Mouse (Mus musculus) liver, postnatal 0 days (tissue): ENCODE data around the gene Vps26c.

Source experiments
- CTCF ChIP-seq: sonication (generic); IDR thresholded peaks from 2 replicates; pipeline ENCODE4 v1.5.1; 2016; ENCODE audit warnings: antibody characterized with exemption, low read depth
- EP300 ChIP-seq: IDR thresholded peaks from 2 replicates; pipeline ENCODE4 v1.6.1; 2016; ENCODE audit warnings: antibody characterized with exemption, low read depth, mild to moderate bottlenecking

DNA sequence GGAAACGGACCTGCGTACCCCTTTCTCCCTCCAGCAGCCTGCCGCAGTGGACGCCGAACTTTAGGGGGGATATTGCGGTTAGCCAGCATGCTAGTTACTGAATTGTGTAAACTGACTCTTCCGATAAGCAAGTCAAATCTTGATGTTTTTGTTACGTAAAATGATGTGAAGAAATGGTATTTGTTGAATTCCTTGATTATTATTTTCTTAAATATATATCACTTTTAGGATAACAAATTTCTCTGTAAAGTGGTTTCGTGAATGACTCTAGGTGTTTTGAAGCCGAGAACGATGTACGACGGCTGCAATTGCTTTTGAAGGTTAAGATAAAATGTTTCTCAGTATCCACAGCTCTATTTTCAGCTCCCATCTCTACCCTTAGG, 513 bp upstream of the Vps26c start:
- no peak for TF ChIP-seq CTCF
- TF ChIP-seq EP300 = no peak
